Mouse (Mus musculus) skeletal muscle tissue, adult 2 months (tissue): ENCODE results near the gene Stx1b.
"Not testable (repeated sequence)": the region's sequence is repeated elsewhere in the genome, so short reads cannot be mapped to it uniquely, and the experiment has no call there.

Experiments
- DNase-seq: peaks from one replicate; pipeline ENCODE4 v3.0.0-alpha.2; 2012; ENCODE audit warnings: low read depth, low spot score

The Stx1b gene

GRCm38 (mm10) chr7:127776878-127777473 is 47.4 kb downstream of the Stx1b start:
- peak; percentile 96 for DNase-seq

DNA sequence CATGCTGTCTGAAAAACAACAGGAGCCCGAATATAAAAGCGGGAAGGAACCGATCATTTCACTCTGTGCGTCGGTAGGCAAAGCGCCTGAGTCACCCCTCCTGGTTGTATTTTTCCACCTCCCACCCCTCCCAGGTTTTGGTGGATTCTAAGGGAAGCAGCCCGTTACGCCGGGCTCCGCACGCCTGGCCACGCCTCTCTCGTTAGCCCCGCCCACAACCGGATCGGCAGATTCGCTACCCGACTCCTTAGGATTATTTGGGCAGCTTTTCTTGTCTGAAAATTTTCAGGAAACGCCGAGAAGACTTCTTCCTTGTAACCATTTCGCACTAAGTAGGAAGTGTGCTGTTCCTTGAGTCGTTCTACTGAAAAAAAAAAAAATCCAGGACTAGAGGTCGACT is 47.9 kb downstream of the Stx1b start, which contains the start of gene Setd1a:
Gene Setd1a (plus strand): TSS at position 245 of the 400 bp plus-strand sequence.
- peak; percentile 76 for DNase-seq

- DNase-seq = not testable (repeated sequence)
Observed at GRCm38 (mm10) chr7:127775837-127776236, 48.5 kb downstream of the Stx1b start.

GRCm38 (mm10) chr7:127773664-127774384 is 50.5 kb downstream of the Stx1b start:
- DNase-seq = peak; percentile 63

DNA sequence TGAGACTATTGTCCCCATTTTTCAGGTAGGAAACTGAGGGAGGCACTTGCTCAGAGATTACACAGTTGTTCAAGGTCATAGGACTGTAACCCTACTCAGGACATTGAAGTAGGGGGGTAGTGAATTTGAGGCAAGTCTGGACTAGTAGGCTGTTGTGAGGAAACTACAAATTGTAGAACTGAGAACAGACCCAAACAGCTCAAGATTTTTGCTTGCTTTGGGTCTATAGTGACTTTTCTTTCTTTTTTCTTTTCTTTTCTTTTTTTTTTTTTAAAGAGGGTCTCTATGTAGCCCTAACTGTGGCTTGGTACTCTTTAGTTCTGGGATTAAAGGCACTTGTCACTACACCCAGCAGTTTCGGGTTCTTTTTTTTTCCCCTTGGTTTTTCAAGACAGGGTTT is 51.8 kb downstream of the Stx1b start:
- DNase-seq = no peak

DNA sequence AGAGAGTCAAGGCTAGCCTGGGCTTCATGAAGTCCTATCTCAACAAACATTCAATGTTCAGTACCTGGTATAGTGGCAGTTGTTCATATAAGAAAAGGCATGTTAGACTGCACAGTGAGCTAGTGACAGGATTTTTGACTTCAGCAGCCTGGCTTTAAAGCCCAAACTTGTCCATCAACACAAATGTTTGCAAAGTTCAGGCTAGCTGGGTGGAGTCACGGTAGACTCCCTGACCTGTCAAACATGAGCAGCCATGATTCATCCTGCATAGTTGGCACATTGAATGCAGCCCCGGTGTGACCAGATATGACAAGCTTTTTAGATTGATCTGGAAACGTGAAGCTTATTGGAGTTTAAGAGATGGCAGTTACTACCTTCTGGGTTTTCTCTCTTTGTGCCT is 52.3 kb downstream of the Stx1b start:
- no peak for DNase-seq

GRCm38 (mm10) chr7:127771262-127771661 is 53.1 kb downstream of the Stx1b start:
- no peak for DNase-seq

- DNase-seq = no peak
Observed at GRCm38 (mm10) chr7:127770039-127770905, 54.1 kb downstream of the Stx1b start.

GRCm38 (mm10) chr7:127769651-127770038 is 54.7 kb downstream of the Stx1b start, which contains the start of gene Orai3:
TSS of gene Orai3 (plus strand) at chr7:127769815.
- DNase-seq = peak; percentile 83

DNA sequence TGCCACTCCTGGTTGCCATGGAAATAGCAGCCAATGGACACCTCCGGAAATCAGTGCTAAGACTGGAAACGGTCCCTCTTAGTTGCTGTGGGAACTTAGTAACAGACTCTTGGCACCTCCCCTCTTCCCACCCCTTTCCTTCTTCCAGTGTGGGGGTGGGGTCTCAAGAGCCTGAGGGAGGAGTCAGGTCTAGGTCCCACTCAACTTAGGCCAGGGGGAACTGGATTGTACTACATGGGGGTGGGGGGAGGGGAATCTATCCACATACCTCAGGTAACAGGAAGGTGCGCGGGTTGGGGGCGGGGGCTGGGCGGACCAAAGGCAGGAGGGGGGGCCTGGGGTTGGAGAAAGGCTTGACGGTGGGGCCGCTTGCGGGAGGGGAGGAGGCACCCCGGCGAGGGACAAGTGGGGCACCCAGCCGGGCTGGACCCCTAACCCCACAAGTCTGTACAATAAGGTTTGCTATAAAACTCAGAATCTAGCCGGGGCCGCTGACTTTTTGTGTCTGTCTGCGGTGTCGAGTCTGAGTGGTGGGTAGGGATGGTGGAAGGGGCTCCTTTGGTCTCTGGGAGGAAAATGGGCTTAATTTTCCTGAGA is 55.3 kb downstream of the Stx1b start:
- DNase-seq = peak; percentile 96

GRCm38 (mm10) chr7:127768346-127768996 is 55.9 kb downstream of the Stx1b start:
- DNase-seq = no peak

GRCm38 (mm10) chr7:127767671-127768345 is 56.5 kb downstream of the Stx1b start:
- DNase-seq = no peak

- no peak for DNase-seq
Observed at GRCm38 (mm10) chr7:127766851-127767609, 57.3 kb downstream of the Stx1b start.

GRCm38 (mm10) chr7:127765756-127766155 is 58.6 kb downstream of the Stx1b start:
- no peak for DNase-seq

DNA sequence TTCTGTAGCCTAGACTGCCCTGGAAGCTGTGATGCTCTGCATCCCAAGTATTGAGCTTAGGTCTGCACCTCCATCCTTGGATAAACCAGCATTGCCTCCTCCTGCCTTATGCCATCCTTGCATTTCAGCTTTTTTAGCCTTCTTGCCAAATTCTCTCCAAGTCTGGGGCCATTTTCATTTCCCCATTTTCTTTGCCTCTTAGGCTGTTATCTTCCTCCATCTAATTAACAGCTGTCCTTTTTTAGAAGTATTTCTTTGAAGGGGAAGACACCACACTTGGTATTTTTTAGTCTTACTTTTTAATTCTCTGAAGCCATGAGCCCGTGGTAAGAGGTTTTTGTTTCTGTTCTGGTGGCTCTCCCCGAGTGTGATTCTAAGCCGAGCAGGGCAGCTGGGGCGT is 60.7 kb downstream of the Stx1b start:
- no peak for DNase-seq

DNA sequence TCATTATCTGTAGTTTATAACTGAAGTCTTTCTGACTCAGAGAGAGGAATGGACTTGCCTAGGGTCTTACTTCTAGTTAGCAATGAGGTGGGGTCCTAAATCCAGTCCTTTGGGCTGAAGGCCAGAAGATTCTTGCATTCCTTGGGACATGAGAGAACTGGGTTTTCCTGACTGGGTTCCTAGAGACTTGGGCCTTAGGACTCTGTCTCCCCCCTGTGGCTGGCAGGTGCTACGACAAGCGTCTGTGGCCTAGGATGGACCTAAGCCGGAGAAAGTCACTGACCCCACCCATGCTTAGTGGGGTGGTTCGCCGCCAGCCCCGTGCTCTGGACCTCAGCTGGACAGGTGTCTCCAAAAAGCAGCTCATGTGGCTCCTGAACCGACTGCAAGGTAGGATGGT is 63.3 kb downstream of the Stx1b start:
- no peak for DNase-seq

GRCm38 (mm10) chr7:127760478-127760877 is 63.9 kb downstream of the Stx1b start:
- no peak for DNase-seq

GRCm38 (mm10) chr7:127759716-127760115 is 64.6 kb downstream of the Stx1b start:
- DNase-seq = no peak
